Mouse (Mus musculus) midbrain, embryonic 15.5 days (tissue): ENCODE results near the gene Jmjd4. TPM values are rescaled to one million over a fixed set of nuclear protein-coding genes. Genes with fewer than 3 reads are reported as not detected.

ENCODE experiments used
- ATAC-seq: fragments of 200-750 bp; cut with Nextera tagmentation; replicated peaks from 2 replicates; pipeline ENCODE4 v1.8.0; 2017; ENCODE audit warnings: moderate TSS enrichment
- H3K27ac ChIP-seq: fragments of 300-500 bp; sonication (generic); 2 replicates; pipeline ENCODE4 v1.5.1; 2015; ENCODE audit warnings: mild to moderate bottlenecking, inconsistent platforms
- H3K27me3 ChIP-seq: fragments of 300-500 bp; sonication (generic); replicated peaks from 2 replicates; pipeline ENCODE4 v1.6.1; 2015; ENCODE audit warnings: inconsistent platforms
- H3K36me3 ChIP-seq: fragments of 300-500 bp; sonication (generic); replicated peaks from 2 replicates; pipeline ENCODE4 v1.6.1; 2015; ENCODE audit warnings: inconsistent platforms
- H3K4me1 ChIP-seq: fragments of 300-500 bp; sonication (generic); 2 replicates; pipeline ENCODE4 v1.6.1; 2015; ENCODE audit warnings: inconsistent platforms
- H3K4me2 ChIP-seq: fragments of 300-500 bp; sonication (generic); 2 replicates; pipeline ENCODE4 v1.6.1; 2015; ENCODE audit warnings: inconsistent platforms, mild to moderate bottlenecking, moderate library complexity
- H3K4me3 ChIP-seq: fragments of 300-500 bp; sonication (generic); 2 replicates; pipeline ENCODE4 v1.5.1; 2015; ENCODE audit warnings: mild to moderate bottlenecking, inconsistent platforms
- H3K9ac ChIP-seq: fragments of 300-500 bp; sonication (generic); 2 replicates; pipeline ENCODE4 v1.6.1; 2015; ENCODE audit warnings: mild to moderate bottlenecking, inconsistent platforms
- H3K9me3 ChIP-seq: fragments of 300-500 bp; sonication (generic); 2 replicates; pipeline ENCODE4 v1.6.1; 2016; ENCODE audit warnings: inconsistent platforms
- WGBS: fragments of 180-500 bp; shearing (Covaris S2); methylation state at CpG from one replicate; pipeline ENCODE4 v1.1.7; 2015; ENCODE audit warnings: mixed read lengths; 5-methylcytosine and 5-hydroxymethylcytosine counted together
- polyA plus RNA-seq: library from polyadenylated mRNA; unstranded; fragments of >200 nt; fragmentation: Nextera tagmentation; extraction: Ambion mirVana; gene quantifications from 2 replicates; pipeline ENCODE4 v1.2.1, GENCODE M21; 2015

The Jmjd4 gene
- polyA plus RNA-seq, 1 experiment from 2014 or later: 20.5 TPM

- no peaks in the 10 kb centered on the region for H3K27me3 ChIP-seq
- H3K4me2 ChIP-seq: no peak overlapping the region
- H3K4me1 ChIP-seq: no peaks in the 10 kb centered on the region
- no peak overlapping the region for H3K9ac ChIP-seq
- no peak overlapping the region for H3K27ac ChIP-seq
- no peaks in the 10 kb centered on the region for H3K9me3 ChIP-seq
- no peak overlapping the region for H3K4me3 ChIP-seq
- peaks cover 34% of the 10 kb centered on the region for H3K36me3 ChIP-seq
- ATAC-seq: no peak
- 82% methylated on average over 1 of the region's 1 CpGs for WGBS
These were observed 19.9 kb upstream of the Jmjd4 start for GRCm38 (mm10) chr11:59429959-59430358.

- H3K4me2 ChIP-seq: no peak overlapping the region
- H3K27me3 ChIP-seq: no peaks in the 10 kb centered on the region
- H3K27ac ChIP-seq: no peak overlapping the region
- no peaks in the 10 kb centered on the region for H3K4me1 ChIP-seq
- no peaks in the 10 kb centered on the region for H3K9me3 ChIP-seq
- no peak for ATAC-seq
- H3K36me3 ChIP-seq: peaks cover 37% of the 10 kb centered on the region
- H3K4me3 ChIP-seq: no peak overlapping the region
- H3K9ac ChIP-seq: no peak overlapping the region
- 68% methylated on average over 3 of the region's 3 CpGs for WGBS
These were observed 17.6 kb upstream of the Jmjd4 start for GRCm38 (mm10) chr11:59432261-59432660.

- no peak overlapping the region for H3K4me2 ChIP-seq
- 97% methylated on average over 12 of the region's 12 CpGs for WGBS
- no peaks in the 10 kb centered on the region for H3K4me1 ChIP-seq
- H3K4me3 ChIP-seq: no peak overlapping the region
- no peak overlapping the region for H3K27ac ChIP-seq
- H3K27me3 ChIP-seq: no peaks in the 10 kb centered on the region
- peaks cover 26% of the 10 kb centered on the region for H3K36me3 ChIP-seq
- H3K9me3 ChIP-seq: no peaks in the 10 kb centered on the region
- no peak for ATAC-seq
- H3K9ac ChIP-seq: no peak overlapping the region
These were observed 11.9 kb upstream of the Jmjd4 start for GRCm38 (mm10) chr11:59437954-59438353.

GRCm38 (mm10) chr11:59443102-59443501, 6.7 kb upstream of the Jmjd4 start:
- Histone ChIP-seq H3K4me2 (no peak overlapping the region), H3K4me3 (no peak overlapping the region), H3K27me3 (no peaks in the 10 kb centered on the region), H3K36me3 (peaks cover 1% of the 10 kb centered on the region; the same call in 1 of the 2 replicates), H3K4me1 (peaks cover 5% of the 10 kb centered on the region), H3K27ac (no peak overlapping the region), H3K9me3 (no peaks in the 10 kb centered on the region), H3K9ac (no peak overlapping the region)
- ATAC-seq: no peak

- peak overlapping the region; percentile 77 for H3K4me3 ChIP-seq
- WGBS: under 1% methylated on average over 38 of the region's 38 CpGs
- H3K9me3 ChIP-seq: no peaks in the 10 kb centered on the region
- H3K36me3 ChIP-seq: peaks cover 7% of the 10 kb centered on the region; the same call in 1 of the 2 replicates
- H3K4me1 ChIP-seq: peaks cover 29% of the 10 kb centered on the region
- H3K27me3 ChIP-seq: no peaks in the 10 kb centered on the region
- peak overlapping the region; percentile 92 for H3K27ac ChIP-seq
- ATAC-seq: peak; percentile 76
- H3K9ac ChIP-seq: peak overlapping the region; percentile 65
- peak overlapping the region; percentile 84 for H3K4me2 ChIP-seq
These were observed 456 bp downstream of the Jmjd4 start for GRCm38 (mm10) chr11:59450230-59450771.

GRCm38 (mm10) chr11:59451086-59451485, 1.2 kb downstream of the Jmjd4 start, which contains the start of gene Snap47:
TSS of gene Snap47 (minus strand) at chr11:59451186.
- no peak for ATAC-seq
- peak within 1 kb of the TSS; percentile 77 for H3K4me3 ChIP-seq

GRCm38 (mm10) chr11:59456346-59456745, 6.5 kb downstream of the Jmjd4 start:
- peaks cover 3% of the 10 kb centered on the region for H3K4me1 ChIP-seq
- H3K27ac ChIP-seq: no peak overlapping the region
- no peaks in the 10 kb centered on the region for H3K27me3 ChIP-seq
- no peak overlapping the region for H3K4me3 ChIP-seq
- no peak overlapping the region for H3K9ac ChIP-seq
- no peak overlapping the region for H3K4me2 ChIP-seq
- H3K36me3 ChIP-seq: peaks cover 28% of the 10 kb centered on the region
- ATAC-seq: no peak
- H3K9me3 ChIP-seq: no peaks in the 10 kb centered on the region
- 91% methylated on average over 2 of the region's 2 CpGs for WGBS

More at GRCm38 (mm10) chr11:59451086-59451485, 1.2 kb downstream of the Jmjd4 start, which contains the start of gene Snap47:
- Histone ChIP-seq H3K4me2 (peak within 1 kb of the TSS; percentile 84), H3K4me1 (peaks cover 29% of the 10 kb centered on the region), H3K9me3 (no peaks in the 10 kb centered on the region), H3K27ac (peak within 1 kb of the TSS; percentile 92), H3K27me3 (no peaks in the 10 kb centered on the region), H3K36me3 (peaks cover 13% of the 10 kb centered on the region; the same call in 1 of the 2 replicates), H3K9ac (peak within 1 kb of the TSS; percentile 65)
- 79% methylated on average over 4 of the region's 4 CpGs for WGBS

GRCm38 (mm10) chr11:59456891-59457290, 7.0 kb downstream of the Jmjd4 start:
- 82% methylated on average over 2 of the region's 2 CpGs for WGBS

DNA sequence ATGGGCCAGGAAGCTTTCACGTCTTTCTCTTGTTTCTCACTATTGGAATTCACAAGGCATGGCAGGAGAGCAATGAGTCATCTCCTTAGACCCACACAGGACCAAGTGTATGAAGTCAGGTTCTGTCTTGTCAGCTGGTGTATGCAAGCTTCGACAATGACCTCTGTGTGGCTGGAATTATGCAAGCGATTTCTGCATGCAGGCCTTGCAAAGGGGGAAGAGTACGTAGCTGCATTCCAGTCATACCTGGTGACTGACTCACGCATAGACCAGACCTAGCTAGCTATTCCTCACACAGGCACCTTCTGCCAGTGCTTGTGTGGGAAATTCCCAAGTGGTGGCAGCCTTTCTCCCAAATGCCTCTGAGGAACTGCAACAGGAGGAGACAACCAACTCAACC, 9.1 kb downstream of the Jmjd4 start:
- Histone ChIP-seq H3K4me2 (no peak overlapping the region), H3K36me3 (peaks cover 51% of the 10 kb centered on the region), H3K4me3 (no peak overlapping the region), H3K27ac (no peak overlapping the region), H3K9ac (no peak overlapping the region), H3K9me3 (peaks cover 14% of the 10 kb centered on the region), H3K27me3 (no peaks in the 10 kb centered on the region), H3K4me1 (no peaks in the 10 kb centered on the region)
- ATAC-seq: no peak
- WGBS: 66% methylated on average over 5 of the region's 5 CpGs

More at GRCm38 (mm10) chr11:59456891-59457290, 7.0 kb downstream of the Jmjd4 start:
- H3K36me3 ChIP-seq: peaks cover 31% of the 10 kb centered on the region
- H3K27me3 ChIP-seq: no peaks in the 10 kb centered on the region
- no peak overlapping the region for H3K4me2 ChIP-seq
- H3K4me3 ChIP-seq: no peak overlapping the region
- H3K4me1 ChIP-seq: no peaks in the 10 kb centered on the region
- no peak overlapping the region for H3K9ac ChIP-seq
- ATAC-seq: no peak
- H3K27ac ChIP-seq: no peak overlapping the region
- H3K9me3 ChIP-seq: no peaks in the 10 kb centered on the region

- Histone ChIP-seq H3K4me1 (no peaks in the 10 kb centered on the region), H3K4me2 (no peak overlapping the region), H3K9ac (no peak overlapping the region), H3K36me3 (peaks cover 51% of the 10 kb centered on the region), H3K27ac (no peak overlapping the region), H3K27me3 (no peaks in the 10 kb centered on the region), H3K9me3 (peaks cover 19% of the 10 kb centered on the region), H3K4me3 (no peak overlapping the region)
- WGBS: 98% methylated on average over 2 of the region's 2 CpGs
- ATAC-seq: no peak
These were observed 10.6 kb downstream of the Jmjd4 start for GRCm38 (mm10) chr11:59460459-59460858.

- no peaks in the 10 kb centered on the region for H3K27me3 ChIP-seq
- ATAC-seq: peak; percentile 86
- peak overlapping the region; percentile 86 for H3K27ac ChIP-seq
- H3K9ac ChIP-seq: peak overlapping the region; percentile 93
- no peaks in the 10 kb centered on the region for H3K36me3 ChIP-seq
- no peaks in the 10 kb centered on the region for H3K9me3 ChIP-seq
- peaks cover 13% of the 10 kb centered on the region for H3K4me1 ChIP-seq
- peak overlapping the region; percentile 97 for H3K4me3 ChIP-seq
- peak overlapping the region; percentile 83 for H3K4me2 ChIP-seq
- WGBS: 8% methylated on average over 37 of the region's 37 CpGs
These were observed 21.8 kb downstream of the Jmjd4 start for GRCm38 (mm10) chr11:59471413-59472325.

DNA sequence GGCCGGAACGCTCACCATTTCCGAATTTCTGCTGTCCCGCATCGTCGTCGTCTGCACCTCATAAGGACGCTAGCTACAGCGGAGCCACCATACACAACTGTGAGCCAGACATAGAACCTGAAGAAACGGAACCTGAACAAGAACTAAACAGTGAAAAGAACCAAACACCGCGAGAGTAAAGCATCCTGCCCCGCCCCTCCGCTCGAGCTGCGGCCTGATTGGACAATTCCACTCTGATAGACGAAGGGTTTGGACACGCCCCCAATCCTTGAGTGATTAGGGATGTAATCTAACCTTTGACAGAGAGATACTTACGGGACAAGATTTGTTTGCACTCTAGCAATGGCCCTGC, 22.5 kb downstream of the Jmjd4 start, which contains the start of gene Zfp867:
Gene Zfp867 (minus strand): TSS at position 149 of the 352 bp plus-strand sequence.
- peak within 1 kb of the TSS; percentile 83 for H3K4me2 ChIP-seq
- H3K4me3 ChIP-seq: peak within 1 kb of the TSS; percentile 97
- under 1% methylated on average over 19 of the region's 19 CpGs for WGBS
- H3K4me1 ChIP-seq: peaks cover 13% of the 10 kb centered on the region
- ATAC-seq: peak; percentile 95
- peak within 1 kb of the TSS; percentile 93 for H3K9ac ChIP-seq
- H3K27me3 ChIP-seq: no peaks in the 10 kb centered on the region
- peak within 1 kb of the TSS; percentile 86 for H3K27ac ChIP-seq
- no peaks in the 10 kb centered on the region for H3K9me3 ChIP-seq
- no peaks in the 10 kb centered on the region for H3K36me3 ChIP-seq
